Mouse (Mus musculus): ENCODE results near the gene Retreg3. TPM values are rescaled to one million over a fixed set of nuclear protein-coding genes. Genes with fewer than 3 reads are reported as not detected.
"Not testable (repeated sequence)": the region's sequence is repeated elsewhere in the genome, so short reads cannot be mapped to it uniquely, and the experiment has no call there.

The Retreg3 gene
- 10 to 100 TPM; 55.0 to 56.6 TPM for total RNA-seq (2021)
- long read RNA-seq, experiment 1, partial matches to known transcripts: 2 of 13 reads
- long read RNA-seq, experiment 1, other reads (novel, unspliced or antisense): 6 of 13 reads
- long read RNA-seq, experiment 2, transcript Retreg3-201 (9 exons, 3,165 nt): major isoform, 8 of 14 reads
- long read RNA-seq, experiment 2, partial matches to known transcripts: 0 of 14 reads
- long read RNA-seq, experiment 2, other reads (novel, unspliced or antisense): 5 of 14 reads

GRCm38 (mm10) chr11:101119761-101120544, at the start of gene Retreg3, which contains the start of gene Tubg1:
Gene Retreg3, minus strand, starts transcription at chr11:101119893.
Gene Tubg1, plus strand, starts transcription at chr11:101119938.
- TF ChIP-seq CTCF (conservative IDR thresholded peaks at IDR 0.05): 0 out of 2 replicates have a peak, but pooled peaks have one; percentile 7
- peak; percentile 99 to 100 for DNase-seq (ENCODE audit: low spot score in 2 of 2)
- Histone ChIP-seq H3K27ac (peak within 1 kb of the TSS; percentile 98), H3K4me3 (peak within 1 kb of the TSS; percentile 84)

DNA sequence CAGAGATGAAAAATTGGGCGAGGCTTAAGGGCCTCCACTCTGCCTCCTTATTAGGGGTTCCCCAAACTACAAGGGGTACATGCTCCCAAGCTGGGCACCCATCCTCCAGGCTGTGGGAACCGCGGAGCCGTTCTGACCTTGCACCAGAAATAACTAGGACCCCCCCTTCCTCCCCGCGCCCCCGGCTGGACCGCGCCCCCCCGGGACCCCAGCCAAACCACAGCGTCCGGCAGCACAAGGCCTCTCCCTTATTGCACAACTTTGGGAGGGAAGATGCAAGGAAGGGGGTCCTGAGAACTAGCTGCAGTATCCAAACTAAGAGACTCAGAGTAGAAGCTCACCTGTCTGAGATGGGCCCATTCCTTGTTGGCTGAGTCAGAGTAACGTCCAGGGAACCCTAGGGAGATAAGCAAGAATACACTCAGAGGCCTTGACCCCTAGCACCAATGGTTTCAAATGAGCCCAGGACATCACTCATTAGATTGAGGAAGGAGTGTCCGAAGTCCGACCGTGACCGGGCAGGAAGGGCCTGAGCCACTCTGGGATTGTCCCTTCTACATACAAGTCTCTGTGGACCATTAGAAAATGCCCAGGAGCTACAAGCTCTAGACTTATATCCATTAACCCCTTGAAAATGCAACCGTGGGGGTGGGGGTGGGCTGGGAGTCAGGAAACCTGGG, 48.7 kb upstream of the Retreg3 start:
- TF ChIP-seq CTCF (conservative IDR thresholded peaks at IDR 0.05): no peak
- Histone ChIP-seq H3K27ac (no peak overlapping the region), H3K4me3 (no peak overlapping the region)
- DNase-seq (ENCODE audit: low spot score in 2 of 2): no peak

- Histone ChIP-seq H3K4me3 (no peak overlapping the region), H3K27ac (no peak overlapping the region)
- no peak for DNase-seq (ENCODE audit: low spot score in 2 of 2)
- TF ChIP-seq CTCF (conservative IDR thresholded peaks at IDR 0.05): no peak
Measured at GRCm38 (mm10) chr11:101167963-101168300, 48.2 kb upstream of the Retreg3 start.

GRCm38 (mm10) chr11:101167211-101167962, 47.7 kb upstream of the Retreg3 start:
- no peak overlapping the region for H3K27ac ChIP-seq
- H3K4me3 ChIP-seq: no peak overlapping the region
- no peak for TF ChIP-seq CTCF (conservative IDR thresholded peaks at IDR 0.05)
- no peak for DNase-seq (ENCODE audit: low spot score in 2 of 2)

GRCm38 (mm10) chr11:101166357-101166756, 46.7 kb upstream of the Retreg3 start:
- DNase-seq (ENCODE audit: low spot score in 2 of 2): no peak
- no peak overlapping the region for H3K4me3 ChIP-seq
- TF ChIP-seq CTCF (conservative IDR thresholded peaks at IDR 0.05): no peak
- no peak overlapping the region for H3K27ac ChIP-seq

- no peak overlapping the region for H3K4me3 ChIP-seq
- DNase-seq (ENCODE audit: low spot score in 2 of 2): no peak
- H3K27ac ChIP-seq: no peak overlapping the region
- TF ChIP-seq CTCF (conservative IDR thresholded peaks at IDR 0.05): no peak
Measured at GRCm38 (mm10) chr11:101164677-101165580, 45.2 kb upstream of the Retreg3 start.

DNA sequence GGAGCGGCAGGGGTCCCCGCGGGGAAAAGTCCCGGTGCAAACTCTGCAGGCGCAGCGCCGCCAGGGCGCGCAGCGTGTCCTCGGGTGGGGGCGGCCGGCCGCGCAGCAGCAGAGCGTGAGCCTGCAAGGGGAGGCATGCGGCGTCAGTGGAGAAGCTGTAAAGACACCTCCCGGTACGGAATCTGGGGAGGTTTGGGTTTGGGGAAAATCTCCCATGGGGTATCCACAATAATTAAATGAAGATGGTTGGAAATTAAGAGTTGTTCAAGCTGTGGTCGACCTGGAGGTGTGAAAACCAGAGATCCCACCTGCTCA, 44.6 kb upstream of the Retreg3 start:
- no peak for DNase-seq (ENCODE audit: low spot score in 2 of 2)
- Histone ChIP-seq H3K27ac (no peak overlapping the region), H3K4me3 (no peak overlapping the region)
- TF ChIP-seq CTCF (conservative IDR thresholded peaks at IDR 0.05): no peak

GRCm38 (mm10) chr11:101163476-101164350, 44.0 kb upstream of the Retreg3 start:
- no peak for DNase-seq (ENCODE audit: low spot score in 2 of 2)
- Histone ChIP-seq H3K27ac (peak overlapping the region; percentile 47; the same call in 1 of the 2 replicates), H3K4me3 (no peak overlapping the region)
- TF ChIP-seq CTCF (conservative IDR thresholded peaks at IDR 0.05): no peak

- no peak for DNase-seq (ENCODE audit: low spot score in 2 of 2)
- TF ChIP-seq CTCF (conservative IDR thresholded peaks at IDR 0.05): no peak
- H3K4me3 ChIP-seq: no peak overlapping the region
- peak overlapping the region; percentile 47; the same call in 1 of the 2 replicates for H3K27ac ChIP-seq
Measured at GRCm38 (mm10) chr11:101162772-101163171, 43.1 kb upstream of the Retreg3 start.

- Histone ChIP-seq H3K27ac (peak overlapping the region; percentile 47; the same call in 1 of the 2 replicates), H3K4me3 (no peak overlapping the region)
- no peak for TF ChIP-seq CTCF (conservative IDR thresholded peaks at IDR 0.05)
- DNase-seq (ENCODE audit: low spot score in 2 of 2): no peak
Measured at GRCm38 (mm10) chr11:101162301-101162700, 42.6 kb upstream of the Retreg3 start.

DNA sequence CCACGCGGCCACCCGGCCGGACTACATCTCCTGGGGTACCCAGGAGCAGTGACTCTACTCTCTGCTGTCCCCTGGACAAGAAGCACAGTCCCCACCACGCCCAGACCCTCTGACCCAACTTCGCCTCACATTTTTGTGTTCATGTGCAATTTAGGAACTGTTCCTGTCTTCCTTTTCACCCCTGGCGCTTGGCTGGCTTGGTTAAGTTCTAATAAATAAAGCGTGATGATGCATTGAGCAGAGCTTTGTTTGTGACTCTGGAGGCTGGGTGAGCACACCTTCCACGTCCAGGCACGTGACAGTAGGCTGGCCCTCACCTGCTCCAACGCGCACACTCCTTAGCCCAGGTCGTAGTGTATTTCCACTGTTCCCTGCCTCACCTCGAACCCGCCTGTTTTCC, 41.9 kb upstream of the Retreg3 start:
- no peak overlapping the region for H3K4me3 ChIP-seq
- no peak overlapping the region for H3K27ac ChIP-seq
- DNase-seq (ENCODE audit: low spot score in 2 of 2): no peak
- no peak for TF ChIP-seq CTCF (conservative IDR thresholded peaks at IDR 0.05)

DNA sequence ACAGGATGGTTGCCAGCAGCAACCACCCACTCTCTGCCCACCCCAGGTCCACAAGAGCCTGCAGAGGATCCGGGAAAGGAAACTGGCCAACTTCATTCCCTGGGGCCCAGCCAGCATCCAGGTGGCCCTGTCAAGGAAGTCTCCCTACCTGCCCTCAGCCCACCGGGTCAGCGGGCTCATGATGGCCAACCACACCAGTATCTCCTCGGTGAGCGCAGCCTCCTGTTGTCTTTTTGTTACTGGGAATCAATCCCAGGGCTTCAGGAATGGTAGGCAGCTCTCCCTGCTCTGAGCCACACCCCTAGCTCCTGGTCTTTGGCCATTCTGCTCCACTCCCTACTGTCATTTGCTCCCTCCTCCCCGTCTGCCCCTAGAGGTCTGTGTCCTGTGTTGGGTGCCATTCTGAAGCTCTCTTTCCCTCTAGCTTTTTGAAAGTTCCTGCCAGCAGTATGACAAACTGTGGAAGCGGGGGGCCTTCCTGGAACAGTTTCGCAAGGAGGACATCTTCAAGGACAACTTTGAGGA, 41.4 kb upstream of the Retreg3 start:
- DNase-seq (ENCODE audit: low spot score in 2 of 2); H3K27ac ChIP-seq: not testable (repeated sequence)

DNA sequence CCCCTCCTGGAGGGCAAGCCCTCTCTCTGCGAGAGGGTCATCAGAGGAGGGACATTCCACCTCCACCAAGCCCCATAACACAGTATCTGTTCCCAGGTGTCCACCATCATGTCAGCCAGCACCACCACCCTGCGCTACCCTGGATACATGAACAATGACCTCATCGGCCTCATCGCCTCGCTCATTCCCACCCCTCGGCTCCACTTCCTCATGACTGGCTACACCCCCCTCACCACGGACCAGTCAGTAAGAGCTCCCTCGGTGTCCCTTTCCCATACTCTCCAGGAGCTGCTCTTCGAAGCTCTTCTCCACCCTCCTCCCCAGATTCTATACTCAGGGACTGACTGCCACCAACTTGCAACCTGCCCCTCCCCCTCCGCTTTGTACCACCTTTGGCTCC, 40.5 kb upstream of the Retreg3 start:
- H3K4me3 ChIP-seq; H3K27ac ChIP-seq; DNase-seq (ENCODE audit: low spot score in 2 of 2): not testable (repeated sequence)

More for the DNA sequence above, 41.4 kb upstream of the Retreg3 start:
- not testable (repeated sequence) for H3K4me3 ChIP-seq

All from layer of hippocampus, adult 2 months (tissue).